Comparison of ENCODE assay signal across 27 mouse cellular contexts in the genomic region with DNA sequence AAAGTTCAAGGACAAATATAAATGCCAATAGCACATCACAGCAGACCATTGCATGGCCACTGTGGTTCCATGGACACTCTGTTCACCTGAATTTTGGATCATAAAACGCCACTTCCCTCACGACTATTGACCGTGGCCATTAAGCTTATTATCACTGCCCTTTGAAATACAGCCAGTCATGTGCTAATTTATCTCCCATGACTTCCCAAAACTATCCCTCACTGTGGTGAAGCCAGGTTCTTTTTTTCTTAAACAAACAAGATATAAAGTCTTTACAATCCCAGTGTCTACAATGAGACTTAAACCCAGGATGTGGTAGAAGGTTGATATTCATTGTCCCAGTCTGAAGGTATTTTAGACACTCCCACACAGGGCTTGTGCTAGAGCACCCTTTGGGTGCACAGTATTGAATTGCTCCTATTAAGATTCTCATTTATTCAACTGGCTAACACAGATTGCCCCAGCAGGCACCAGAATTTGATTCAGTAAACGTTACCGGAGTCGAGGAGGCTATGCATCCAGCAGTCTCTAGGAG.
DNase-seq lines count a peak whose midpoint lies in the region; ATAC-seq lines count a peak whose summit lies in the region.
"Had no signal": no experiment of that assay in that cellular context is flagged by ENCODE, and none has a peak within 500 bp of the region (broad histone marks: within the 10 kb centered on the region; RNA-seq: fewer than 3 reads in every experiment).

No protein-coding gene starts in this region.

- peak; percentile 52 for DNase-seq in heart, adult 11 months
- no peak for DNase-seq in heart, embryonic 10.5 days (ENCODE audit: low spot score)
- peak; percentile 75 for DNase-seq in midbrain, embryonic 11.5 days (ENCODE audit: low spot score, missing footprints)
- no peak for DNase-seq in cerebellum, adult 9-10 months
- DNase-seq: adrenal gland, adult 8-10 months; adrenal gland, postnatal 14 days; adrenal gland, postnatal 36 days; B cell, adult 2 months; cerebellum, adult 11-12 months; cerebellum, adult 2 months; cerebellum, adult 9-11 months; cerebellum, postnatal 14 days; cerebellum, postnatal 36 days; embryo, embryonic 11 days had no signal

- H3K27me3 ChIP-seq in heart, embryonic 10.5 days (ENCODE audit: insufficient read depth, poor library complexity, severe bottlenecking): no peaks in the 10 kb centered on the region
- no peaks in the 10 kb centered on the region for H3K27me3 ChIP-seq in midbrain, embryonic 11.5 days (ENCODE audit: control insufficient read depth, insufficient read depth, low read length)
- H3K27me3 ChIP-seq in midbrain, embryonic 16.5 days (ENCODE audit: control insufficient read depth, insufficient read depth, low read depth, low read length): no peaks in the 10 kb centered on the region
- H3K27me3 ChIP-seq: CH12.LX; embryonic facial prominence, embryonic 13.5 days; forebrain, embryonic 12.5 days; Patski had no signal

- no peak overlapping the region for H3K9ac ChIP-seq in midbrain, embryonic 11.5 days (ENCODE audit: low read length)
- H3K9ac ChIP-seq in midbrain, embryonic 16.5 days (ENCODE audit: low read depth, low read length): no peak overlapping the region
- H3K9ac ChIP-seq: embryonic facial prominence, embryonic 13.5 days; embryonic facial prominence, embryonic 15.5 days; forebrain, embryonic 12.5 days had no signal

- H3K4me3 ChIP-seq in heart, embryonic 10.5 days: no peak overlapping the region
- H3K4me3 ChIP-seq in midbrain, embryonic 11.5 days (ENCODE audit: low read depth, low read length): no peak overlapping the region
- no peak overlapping the region for H3K4me3 ChIP-seq in midbrain, embryonic 16.5 days (ENCODE audit: low read depth, low read length)
- H3K4me3 ChIP-seq: embryonic facial prominence, embryonic 13.5 days; embryonic facial prominence, embryonic 15.5 days; erythroblast, embryonic 14.5 days; forebrain, embryonic 10.5 days; forebrain, embryonic 12.5 days had no signal

- WGBS in heart, embryonic 10.5 days: 86% methylated on average over 6 of the region's 6 CpGs
- 80% methylated on average over 6 of the region's 6 CpGs for WGBS in midbrain, embryonic 11.5 days
- WGBS in midbrain, embryonic 16.5 days: 80% methylated on average over 6 of the region's 6 CpGs

- ATAC-seq in midbrain, embryonic 11.5 days (ENCODE audit: low FRiP score): no peak
- no peak for ATAC-seq in midbrain, embryonic 16.5 days
- ATAC-seq: activated CD4-positive, CD25-positive, alpha-beta regulatory T cell, adult 4 months; CD4-positive, CD25-positive, alpha-beta regulatory T cell, adult 4 months; forebrain, embryonic 14.5 days; forebrain, embryonic 16.5 days; Patski had no signal

- no peak overlapping the region for H3K4me2 ChIP-seq in midbrain, embryonic 11.5 days
- no peak overlapping the region for H3K4me2 ChIP-seq in midbrain, embryonic 16.5 days (ENCODE audit: low read length)
- H3K4me2 ChIP-seq: embryonic facial prominence, embryonic 13.5 days; embryonic facial prominence, embryonic 15.5 days; forebrain, embryonic 12.5 days had no signal

- H3K27ac ChIP-seq in heart, embryonic 10.5 days: no peak overlapping the region
- H3K27ac ChIP-seq in midbrain, embryonic 11.5 days (ENCODE audit: low read depth, low read length): no peak overlapping the region
- H3K27ac ChIP-seq in midbrain, embryonic 16.5 days (ENCODE audit: low read length): no peak overlapping the region
- H3K27ac ChIP-seq: embryonic facial prominence, embryonic 13.5 days; embryonic facial prominence, embryonic 15.5 days; forebrain, embryonic 10.5 days; forebrain, embryonic 12.5 days had no signal

- no peaks in the 10 kb centered on the region for H3K36me3 ChIP-seq in heart, embryonic 10.5 days
- no peaks in the 10 kb centered on the region for H3K36me3 ChIP-seq in midbrain, embryonic 11.5 days (ENCODE audit: control insufficient read depth, insufficient read depth, low read length)
- H3K36me3 ChIP-seq in midbrain, embryonic 16.5 days (ENCODE audit: control insufficient read depth, insufficient read depth, low read length): no peaks in the 10 kb centered on the region
- H3K36me3 ChIP-seq: embryonic facial prominence, embryonic 13.5 days; embryonic facial prominence, embryonic 15.5 days; forebrain, embryonic 10.5 days; forebrain, embryonic 12.5 days; G1E had no signal

- H3K9me3 ChIP-seq in heart, embryonic 10.5 days: no peaks in the 10 kb centered on the region
- H3K9me3 ChIP-seq in midbrain, embryonic 11.5 days (ENCODE audit: control insufficient read depth, low read length): no peaks in the 10 kb centered on the region
- H3K9me3 ChIP-seq in midbrain, embryonic 16.5 days (replicated peaks; ENCODE audit: control insufficient read depth, low read length, poor library complexity, severe bottlenecking): no peaks in the 10 kb centered on the region
- H3K9me3 ChIP-seq: embryonic facial prominence, embryonic 13.5 days; embryonic facial prominence, embryonic 15.5 days; forebrain, embryonic 10.5 days; forebrain, embryonic 12.5 days had no signal

- no peaks in the 10 kb centered on the region for H3K4me1 ChIP-seq in heart, embryonic 10.5 days
- H3K4me1 ChIP-seq in midbrain, embryonic 11.5 days (ENCODE audit: control insufficient read depth, insufficient read depth, low read length): no peaks in the 10 kb centered on the region
- H3K4me1 ChIP-seq in midbrain, embryonic 16.5 days (ENCODE audit: control insufficient read depth, insufficient read depth, low read length): 0 out of 2 replicates have a peak, but pooled peaks cover 3% of the 10 kb centered on the region
- H3K4me1 ChIP-seq: embryonic facial prominence, embryonic 15.5 days; forebrain, embryonic 10.5 days; forebrain, embryonic 12.5 days had no signal

Comparison
In these comparisons a context has a peak if more than half of its experiments do, and no peak if none do; other contexts are left out.
1. DNase-seq: peak in heart, adult 11 months (single experiment) and midbrain, embryonic 11.5 days (single experiment); none in heart, embryonic 10.5 days (single experiment) and cerebellum, adult 9-10 months (single experiment).